Mouse (Mus musculus) neutrophil, adult 5-6 weeks (primary cell): ENCODE measurements around the gene Ifit1. TPM values are rescaled to one million over a fixed set of nuclear protein-coding genes. Genes with fewer than 3 reads are reported as not detected.
A peak's percentile ranks its signal among the peaks of the same experiment; 100 is the strongest.
"Not testable (repeated sequence)": the region's sequence is repeated elsewhere in the genome, so short reads cannot be mapped to it uniquely, and the experiment has no call there.

Experiments used
- ATAC-seq: fragments of 151-379, 151-347 bp; 2 replicates; pipeline ENCODE4 v1.8.0; 2017; ENCODE audit warnings: mild to moderate bottlenecking, moderate TSS enrichment; ENCODE audit not compliant: insufficient number of reproducible peaks, poor library complexity, low FRiP score, severe bottlenecking; ENCODE audit errors: extremely low read depth
- total RNA-seq: library from RNA; stranded (forward); fragments of 200-1000 nt; gene quantifications from 2 replicates; pipeline ENCODE4 v1.2.3, GENCODE M21; 2017

The Ifit1 gene
- total RNA-seq: 36.0 and 37.7 TPM in 2 replicates

DNA sequence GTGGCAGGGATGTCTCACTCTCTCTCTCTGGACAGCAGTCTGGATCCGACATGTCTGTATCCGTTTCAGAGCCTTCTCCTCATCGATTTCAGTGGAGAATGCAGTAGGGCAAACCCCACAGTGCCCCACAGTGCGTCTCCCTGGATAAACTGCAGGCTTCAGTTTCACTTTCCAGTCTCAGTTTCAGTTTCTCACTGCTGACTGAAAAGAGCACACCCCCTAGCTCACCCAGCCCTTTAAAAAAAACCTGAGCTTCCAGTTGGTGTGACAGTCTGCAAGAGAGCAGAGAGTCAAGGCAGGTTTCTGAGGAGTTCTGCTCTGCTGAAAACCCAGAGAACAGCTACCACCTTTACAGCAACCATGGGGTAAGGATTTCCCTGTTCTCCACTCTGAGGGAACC is at the start of gene Ifit1, which contains the start of gene Ifit1bl2:
Gene Ifit1, plus strand, starts transcription at position 249 of the 400 bp plus-strand sequence.
Gene Ifit1bl2, minus strand, starts transcription at position 121 of the 400 bp plus-strand sequence.
- ATAC-seq: peak; percentile 81

DNA sequence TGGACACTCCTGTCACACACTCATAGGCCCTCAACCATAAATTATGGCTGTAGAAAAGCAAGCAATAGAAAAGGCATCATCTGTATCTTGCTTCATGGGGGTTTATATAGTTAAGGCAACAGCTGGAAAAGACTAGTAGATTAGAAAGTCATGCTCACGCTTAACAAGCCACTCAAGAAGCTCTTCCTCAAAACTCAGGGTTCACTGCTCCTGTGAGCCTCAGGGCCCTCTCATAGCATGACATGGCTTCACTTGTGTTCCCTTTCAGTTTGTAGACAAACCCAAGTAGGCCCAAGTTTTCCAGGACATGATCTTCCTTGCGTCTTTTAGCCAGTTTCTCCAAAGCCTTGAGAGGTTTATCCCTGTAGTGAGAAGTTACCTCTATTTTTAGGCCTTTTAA is 47.2 kb upstream of the Ifit1 start:
- peak; percentile 48 for ATAC-seq

DNA sequence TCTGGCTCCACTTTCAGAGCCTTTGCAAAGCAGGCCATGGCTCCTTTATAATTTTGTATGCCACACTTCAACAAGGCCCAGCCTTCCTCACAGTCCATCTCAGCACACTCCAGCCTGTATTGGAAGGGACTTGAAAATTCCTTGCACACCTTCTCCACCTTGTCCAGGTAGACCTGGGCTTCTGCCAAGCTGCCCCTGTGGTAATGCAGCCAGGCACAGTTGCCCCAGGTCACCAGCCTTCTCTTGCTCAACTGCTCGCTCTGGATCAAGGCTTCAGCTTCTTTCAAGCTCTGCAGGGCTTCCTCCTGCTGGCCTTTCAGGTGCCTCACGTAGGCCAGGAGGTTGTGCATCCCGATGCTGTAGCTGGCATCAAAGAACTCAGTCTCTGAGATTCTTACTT is 46.1 kb upstream of the Ifit1 start:
- ATAC-seq: not testable (repeated sequence)

DNA sequence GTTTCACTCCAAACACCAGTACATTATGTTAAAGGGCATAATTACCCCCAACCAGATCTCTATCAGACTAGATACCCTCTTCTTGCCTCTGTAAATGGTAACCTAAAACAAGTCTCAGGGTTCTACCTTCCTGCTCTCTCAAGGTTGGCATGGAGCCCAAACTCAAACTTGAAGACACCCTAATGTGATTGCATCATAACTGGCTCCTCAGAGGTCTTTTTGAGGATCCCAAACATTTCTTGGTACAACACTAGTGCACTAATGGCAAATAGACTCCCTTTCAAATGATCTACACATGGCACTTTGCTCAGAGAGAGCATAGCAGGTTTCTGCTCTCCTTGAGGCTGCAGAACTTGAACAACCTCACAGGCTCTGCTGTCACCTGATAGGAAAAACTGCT is 43.9 kb upstream of the Ifit1 start:
- no peak for ATAC-seq

DNA sequence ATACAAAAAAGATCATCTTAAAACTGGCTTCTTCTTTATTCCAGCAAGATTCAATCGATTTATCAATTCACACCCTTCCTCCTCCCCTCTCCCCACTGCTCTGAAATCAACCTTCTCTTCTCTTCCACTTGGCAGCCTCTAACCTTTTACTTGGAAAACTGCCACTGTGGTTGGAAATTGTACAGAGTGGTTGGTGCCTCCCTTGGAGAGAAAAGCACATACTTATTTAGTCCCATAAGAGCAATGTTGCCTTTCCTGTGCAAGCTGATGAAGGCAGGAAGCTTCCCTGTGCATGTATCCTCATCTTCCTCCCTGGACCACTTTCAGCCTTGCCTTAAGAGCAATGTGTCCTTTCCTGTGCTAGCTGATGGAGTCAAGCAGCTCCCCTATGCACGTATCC is 42.3 kb upstream of the Ifit1 start:
- ATAC-seq: no peak

DNA sequence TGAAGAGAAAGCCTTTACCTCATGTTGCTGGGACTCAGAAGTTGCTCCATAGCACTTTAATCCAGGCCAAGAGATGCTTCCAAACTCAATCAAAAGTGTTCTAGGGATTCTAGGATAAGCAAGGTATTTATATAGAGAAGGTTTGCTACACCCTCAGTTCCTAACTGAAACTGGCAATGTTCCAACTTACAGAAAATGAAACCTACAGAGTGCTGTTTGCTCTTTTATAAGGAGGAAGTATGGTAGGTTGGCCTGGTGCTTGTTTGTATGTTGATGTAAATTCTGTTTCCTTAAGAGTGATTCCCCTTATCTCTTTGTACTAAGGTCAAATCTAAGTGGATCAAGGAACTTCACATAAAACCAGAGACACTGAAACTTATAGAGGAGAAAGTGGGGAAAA is 41.4 kb upstream of the Ifit1 start:
- peak; percentile 82 for ATAC-seq

DNA sequence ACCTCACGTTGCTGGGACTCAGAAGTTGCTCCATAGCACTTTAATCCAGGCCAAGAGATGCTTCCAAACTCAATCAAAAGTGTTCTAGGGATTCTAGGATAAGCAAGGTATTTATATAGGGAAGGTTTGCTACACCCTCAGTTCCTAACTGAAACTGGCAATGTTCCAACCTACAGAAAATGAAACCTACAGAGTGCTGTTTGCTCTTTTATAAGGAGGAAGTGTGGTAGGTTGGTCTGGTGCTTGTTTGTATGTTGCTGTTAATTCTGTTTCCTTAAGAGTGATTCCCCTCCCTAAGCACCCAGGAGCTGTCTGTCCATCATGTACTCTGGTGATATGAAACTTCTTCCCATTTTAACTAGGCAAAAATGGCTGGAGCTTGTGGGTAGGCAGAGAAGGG is 38.8 kb upstream of the Ifit1 start, which contains the start of gene Ifit1bl1:
Gene Ifit1bl1, minus strand, starts transcription at position 69 of the 400 bp plus-strand sequence.
- peak; percentile 66 for ATAC-seq

DNA sequence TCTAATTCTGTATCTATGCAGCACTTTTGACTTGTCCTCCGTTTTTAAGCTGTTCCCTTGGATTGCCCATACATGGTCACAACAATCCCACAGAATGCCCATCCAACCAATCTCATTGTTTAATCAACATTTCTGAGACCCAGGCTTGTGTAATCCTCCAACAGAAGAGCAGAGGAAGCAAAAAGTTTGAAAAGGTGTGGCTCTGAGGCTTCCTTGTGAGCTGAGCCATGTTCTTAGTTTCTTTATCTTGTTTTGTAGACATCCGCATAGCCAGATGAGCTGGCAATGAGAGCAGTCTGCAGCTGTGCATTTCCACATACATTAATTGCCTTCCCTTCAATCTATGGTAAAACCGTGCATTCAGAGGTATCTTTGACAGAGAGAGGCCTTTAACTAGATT is 35.2 kb upstream of the Ifit1 start:
- no peak for ATAC-seq

DNA sequence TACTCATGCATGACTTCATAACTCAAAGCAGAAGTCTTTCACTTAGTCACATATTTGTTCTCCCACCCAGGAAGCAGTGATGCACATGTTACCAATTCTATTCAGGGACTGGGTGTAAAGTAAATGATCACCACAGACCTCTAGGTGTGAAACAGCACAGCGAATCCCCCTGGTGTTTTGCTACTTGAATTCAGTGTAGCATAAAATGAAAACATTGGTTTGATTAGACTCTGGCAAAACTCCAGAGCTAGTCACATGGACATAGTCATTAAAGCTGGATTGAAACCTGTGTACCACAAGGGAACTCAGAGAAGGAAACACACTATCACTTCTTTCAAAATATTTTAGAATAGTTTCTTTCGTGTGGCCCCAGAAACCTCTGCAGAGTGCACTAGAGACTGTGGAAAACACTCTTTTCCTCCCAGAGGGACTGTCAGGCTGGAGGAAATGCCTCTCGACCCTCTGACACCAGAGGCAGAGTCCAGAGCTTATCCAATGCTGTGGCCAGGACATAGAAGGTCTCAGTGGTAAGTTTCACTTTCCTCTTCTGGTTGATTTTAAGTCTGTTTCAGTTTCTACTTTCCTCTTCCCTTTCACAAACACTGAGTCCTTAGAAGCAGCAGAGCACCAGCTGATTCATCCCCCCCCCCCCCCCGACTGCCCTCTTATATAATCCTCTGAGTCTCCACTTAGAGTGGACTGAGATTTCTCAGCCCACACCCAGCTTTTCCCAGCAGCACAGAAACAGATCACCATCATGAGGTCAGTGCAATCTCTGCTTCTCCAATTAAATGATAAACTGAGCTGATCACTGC is 33.2 kb upstream of the Ifit1 start, which contains the start of gene Ifit3b:
Gene Ifit3b, plus strand, starts transcription at position 734 of the 815 bp plus-strand sequence.
- peak; percentile 73 for ATAC-seq

DNA sequence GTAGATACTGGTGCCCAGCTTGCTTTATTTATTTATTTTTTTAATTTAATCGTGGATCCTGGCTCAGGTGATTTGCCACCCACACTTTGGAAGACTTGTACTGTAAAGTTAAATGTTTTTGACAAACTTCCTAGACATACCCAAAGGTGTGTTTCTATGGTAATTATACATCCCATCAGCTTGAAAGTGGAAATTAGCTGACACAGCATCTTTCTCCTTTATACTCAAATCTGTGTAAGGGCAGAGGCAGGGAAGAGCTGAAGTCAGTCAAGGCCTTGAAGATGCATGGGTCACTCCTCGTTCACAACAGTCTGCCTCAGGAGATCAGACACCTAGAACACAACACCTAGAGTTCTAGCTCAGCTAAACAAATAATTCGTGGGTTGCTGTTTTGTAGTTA is 30.6 kb upstream of the Ifit1 start:
- not testable (repeated sequence) for ATAC-seq

DNA sequence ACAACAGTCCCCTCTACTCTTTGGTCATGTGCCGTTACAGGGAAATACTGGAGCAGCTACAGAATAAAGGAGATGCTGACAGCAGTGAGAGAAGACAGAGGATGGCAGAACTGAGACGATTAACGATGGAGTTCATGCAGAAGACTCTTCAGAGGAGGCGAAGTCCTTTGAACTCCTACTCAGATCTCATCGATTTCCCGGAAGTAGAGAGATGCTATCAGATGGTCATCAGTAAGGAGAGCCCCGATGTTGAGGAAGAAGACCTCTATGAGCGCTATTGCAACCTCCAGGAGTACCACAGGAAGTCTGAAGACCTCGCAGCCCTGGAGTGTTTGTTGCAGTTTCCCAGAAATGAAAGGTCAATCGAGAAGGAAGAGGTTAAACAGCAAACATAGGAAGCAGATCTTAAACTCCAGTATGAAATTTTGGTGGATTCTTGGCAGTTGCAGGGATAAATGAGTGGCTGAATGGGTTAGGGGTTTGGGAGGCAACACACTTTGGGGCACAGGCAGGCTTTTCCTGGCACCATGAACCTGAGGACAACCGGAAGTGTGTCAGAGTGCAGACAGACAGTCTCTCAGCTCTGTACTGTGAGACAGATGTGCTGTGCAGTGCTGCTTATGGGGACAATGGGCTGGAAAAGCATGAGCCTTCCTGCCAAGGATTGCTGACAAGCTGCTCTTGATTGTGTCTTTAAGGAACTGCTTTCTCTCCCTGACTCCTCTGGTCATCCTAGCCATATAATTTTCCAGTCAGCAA is 28.2 kb upstream of the Ifit1 start:
- ATAC-seq: not testable (repeated sequence)

DNA sequence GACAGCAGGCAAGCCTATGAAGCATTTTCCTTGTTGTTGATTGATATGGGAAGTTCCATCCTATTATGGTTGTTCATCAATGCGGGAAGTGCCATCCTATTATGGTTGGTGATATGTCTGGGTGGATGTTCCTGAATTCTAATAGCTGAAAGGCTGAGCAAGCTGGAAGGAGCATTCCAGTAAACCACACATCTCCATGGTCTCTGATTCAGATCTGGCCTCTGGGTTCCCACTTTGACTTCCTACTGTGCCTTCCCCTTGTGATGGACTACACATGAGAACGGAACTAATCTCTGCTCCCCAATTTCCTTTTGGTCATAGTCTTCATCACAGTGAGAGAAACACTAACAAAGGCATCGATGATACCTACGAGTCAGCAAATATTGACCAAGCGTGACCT is 19.8 kb upstream of the Ifit1 start:
- ATAC-seq: no peak

DNA sequence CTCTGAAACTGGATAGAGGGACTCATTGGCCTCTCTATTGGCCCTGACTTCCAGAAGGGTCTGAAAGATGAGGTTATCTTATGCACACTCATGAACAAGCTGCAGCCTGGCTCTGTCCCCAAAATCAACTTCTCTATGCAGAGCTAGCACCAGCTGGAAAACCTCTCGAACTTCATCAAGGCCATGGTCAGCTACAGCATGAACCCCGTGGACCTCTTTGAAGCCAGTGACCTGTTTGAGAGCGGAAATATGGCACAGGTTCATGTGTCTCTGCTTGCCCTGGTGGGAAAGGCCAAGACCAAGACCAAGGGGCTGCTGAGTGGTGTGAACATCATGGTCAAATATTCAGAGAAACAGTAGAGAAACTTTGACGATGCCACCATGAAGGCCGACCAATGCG is 16.9 kb upstream of the Ifit1 start:
- ATAC-seq: no peak

DNA sequence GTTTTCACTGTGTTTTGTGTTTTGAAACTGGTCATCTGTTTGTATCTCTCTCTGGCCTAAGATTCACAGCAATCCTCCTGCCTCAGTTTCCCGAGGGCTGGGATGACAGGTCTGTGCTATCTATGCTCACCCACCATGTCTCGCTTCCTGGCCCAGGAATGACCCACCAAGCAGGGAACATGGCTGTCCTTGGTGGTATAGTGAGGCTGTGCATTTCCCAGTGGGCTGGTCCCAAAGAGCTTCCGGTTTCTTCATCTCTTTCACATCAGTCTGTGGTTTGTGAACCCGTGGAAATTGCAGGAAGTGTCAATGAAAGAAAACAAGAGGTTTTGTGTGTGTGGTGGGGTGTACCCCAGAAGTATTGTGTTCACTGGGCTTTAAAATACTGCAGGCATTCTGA is 16.0 kb upstream of the Ifit1 start:
- no peak for ATAC-seq

DNA sequence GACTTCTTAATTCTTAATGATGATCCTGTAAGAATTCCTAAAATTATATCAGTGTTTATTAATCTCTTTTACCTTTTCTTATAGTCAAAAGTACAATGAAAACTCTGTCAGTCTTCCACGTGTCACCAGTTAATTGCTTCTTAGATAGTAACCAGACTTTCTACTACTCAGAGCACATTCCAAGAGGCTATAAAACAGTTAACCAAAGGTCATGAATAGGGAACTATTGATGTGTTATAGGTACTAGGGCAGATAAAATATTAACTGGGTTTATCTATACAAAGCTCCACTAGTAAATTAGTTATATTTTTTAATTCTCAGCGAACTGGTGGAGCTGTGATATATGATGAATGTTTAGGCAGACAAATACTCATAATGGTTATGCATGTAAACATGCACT is 13.2 kb upstream of the Ifit1 start:
- ATAC-seq: no peak

DNA sequence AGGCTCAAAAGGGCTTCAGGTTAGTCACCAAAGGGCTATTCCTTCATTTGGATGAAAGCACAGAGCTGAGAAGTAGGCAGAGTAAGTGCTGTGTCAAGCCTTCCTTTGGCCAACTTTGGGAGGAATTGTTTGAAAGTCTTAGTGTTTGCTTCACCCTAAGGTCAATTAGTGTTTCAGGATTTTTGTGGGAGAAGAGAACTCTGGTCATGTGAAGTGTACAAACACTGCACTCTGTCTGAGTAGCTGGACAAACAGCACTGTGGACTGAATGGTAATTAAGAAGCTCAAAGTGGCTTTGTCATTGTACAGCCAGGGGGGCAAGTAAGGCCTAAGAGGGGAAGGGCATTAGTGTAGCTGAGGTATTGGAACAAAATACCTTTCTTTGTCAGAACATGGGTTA is 9.2 kb upstream of the Ifit1 start:
- ATAC-seq: no peak

DNA sequence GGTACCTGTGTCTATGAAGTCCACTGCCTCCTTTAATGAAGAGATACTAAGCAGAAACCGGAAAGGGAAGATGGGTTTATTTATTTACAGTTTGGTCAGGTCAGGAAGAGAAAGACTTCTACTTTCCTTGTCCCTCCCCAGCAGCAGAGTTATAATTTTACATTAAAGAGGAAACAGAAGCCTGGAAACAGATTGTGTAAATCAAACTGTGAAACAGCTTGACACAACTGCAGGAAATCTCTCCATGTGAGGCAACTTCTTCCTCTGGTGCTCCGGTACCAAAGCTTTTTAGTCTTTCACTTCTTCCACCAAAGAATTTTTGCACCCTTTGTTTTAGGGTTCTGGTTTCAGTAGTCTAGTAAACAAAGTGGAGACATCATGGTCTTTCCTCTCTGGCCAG is 7.2 kb upstream of the Ifit1 start:
- no peak for ATAC-seq

DNA sequence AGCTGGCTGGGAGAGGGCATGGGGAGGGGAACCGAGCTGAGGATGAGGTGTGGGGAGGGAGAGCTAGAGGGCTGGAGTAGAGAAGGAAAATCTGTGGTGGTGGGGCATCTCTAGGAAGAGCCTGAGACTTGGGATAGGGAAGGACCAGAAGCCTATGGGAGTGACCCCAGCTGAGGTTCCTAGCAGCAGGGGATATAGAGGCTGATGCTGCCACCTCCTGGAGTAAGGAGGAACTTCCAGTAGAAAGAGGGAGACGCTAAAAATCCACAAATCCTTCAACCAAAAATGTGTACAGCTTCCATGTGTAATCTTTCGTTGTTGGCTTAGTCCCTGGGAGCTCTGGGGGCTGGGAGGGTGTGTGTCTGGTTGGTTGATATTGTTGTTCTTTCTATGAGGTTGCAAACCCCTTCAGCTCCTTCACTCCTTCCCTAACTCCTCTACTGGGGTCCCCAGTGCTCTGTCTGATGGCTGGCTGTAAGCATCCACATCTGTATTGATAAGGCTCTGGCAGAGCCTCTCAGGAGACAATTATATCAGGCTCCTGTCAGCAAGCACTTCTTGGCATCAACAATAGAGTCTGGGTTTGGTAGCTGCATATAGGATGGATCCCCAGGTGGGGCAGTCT is 3.6 kb upstream of the Ifit1 start:
- ATAC-seq: peak; percentile 70

DNA sequence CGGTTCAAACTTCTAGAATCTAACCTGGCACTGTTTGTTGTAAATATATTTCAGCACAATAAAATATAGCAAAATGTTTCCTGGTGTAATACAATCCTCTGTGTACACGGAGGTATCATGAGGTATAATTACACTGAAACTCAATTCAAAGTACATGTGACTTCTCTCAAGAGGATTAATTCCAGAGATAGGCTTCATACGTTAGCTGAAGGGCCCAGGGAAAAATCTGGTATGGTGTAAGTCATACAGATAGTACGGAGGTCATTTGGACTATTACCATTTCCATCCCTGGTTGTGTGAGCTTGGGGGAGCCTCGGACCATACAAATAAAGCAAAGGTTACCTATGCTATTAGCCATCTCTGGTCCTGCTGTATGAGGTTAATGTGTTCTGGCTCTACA is 1.9 kb downstream of the Ifit1 start:
- no peak for ATAC-seq

DNA sequence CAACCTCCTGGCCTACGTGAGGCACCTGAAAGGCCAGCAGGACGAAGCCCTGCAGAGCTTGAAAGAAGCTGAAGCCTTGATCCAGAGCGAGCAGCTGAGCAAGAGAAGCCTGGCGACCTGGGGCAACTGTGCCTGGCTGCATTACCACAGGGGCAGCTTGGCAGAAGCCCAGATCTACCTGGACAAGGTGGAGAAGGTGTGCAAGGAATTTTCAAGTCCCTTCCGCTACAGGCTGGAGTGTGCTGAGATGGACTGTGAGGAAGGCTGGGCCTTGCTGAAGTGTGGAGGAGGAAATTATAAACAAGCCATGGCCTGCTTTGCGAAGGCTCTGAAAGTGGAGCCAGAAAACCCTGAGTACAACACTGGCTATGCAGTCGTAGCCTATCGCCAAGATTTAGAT is 7.0 kb downstream of the Ifit1 start:
- not testable (repeated sequence) for ATAC-seq
